Mouse (Mus musculus): ENCODE results near the gene Hyal6. TPM values are rescaled to one million over a fixed set of nuclear protein-coding genes. Genes with fewer than 3 reads are reported as not detected.

Hyal6 gene
- not detected in 2 replicates for total RNA-seq (2014; rRNA removed)
- polyA plus RNA-seq (2012; rRNA removed) = not detected in 2 replicates

- TF ChIP-seq POLR2A (IDR thresholded peaks at IDR 0.05; ENCODE audit: extremely low read depth, insufficient read depth, low read length) (no peak), CTCF (IDR thresholded peaks at IDR 0.05; ENCODE audit: low read depth, low read length) (no peak)
Observed at GRCm38 (mm10) chr6:24732945-24733344, at the start of gene Hyal6. Gene Hyal6, plus strand, starts transcription at chr6:24733245.

DNA sequence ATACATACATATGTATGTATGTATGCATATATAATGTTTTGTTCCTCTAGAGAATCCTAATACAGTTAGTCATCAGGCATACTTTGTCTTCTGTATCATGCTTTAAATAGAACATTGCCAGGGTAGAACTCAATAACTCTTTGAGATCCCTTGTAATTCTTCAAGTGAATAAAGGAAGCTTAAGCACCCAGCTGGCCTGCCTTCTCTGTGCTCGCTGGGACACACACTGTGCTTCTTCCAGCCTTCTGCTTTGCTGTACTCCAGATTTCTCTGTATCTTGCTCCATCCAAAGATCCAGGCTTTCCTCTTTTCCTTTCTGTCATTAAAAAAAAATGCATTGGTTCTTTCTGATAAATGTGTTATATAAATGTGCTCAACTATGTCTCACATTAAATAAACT is 45.2 kb upstream of the Hyal6 start:
- 69% methylated on average over 1 of the region's 1 CpGs for WGBS

More at GRCm38 (mm10) chr6:24732945-24733344, at the start of gene Hyal6:
- WGBS = 80% methylated on average over 3 of the region's 3 CpGs
- no peak for DNase-seq (ENCODE audit: extremely low read depth, low read depth, low spot score)
- Histone ChIP-seq H3K4me3 (ENCODE audit: insufficient read depth, low read depth, low read length) (no peak within 1 kb of the TSS), H3K27me3 (ENCODE audit: control insufficient read depth, insufficient read depth, low read length) (no peaks in the 10 kb centered on the region), H3K36me3 (ENCODE audit: control insufficient read depth, insufficient read depth, low read length) (no peaks in the 10 kb centered on the region), H3K4me1 (ENCODE audit: control insufficient read depth, insufficient read depth, low read length) (no peaks in the 10 kb centered on the region), H3K79me2 (ENCODE audit: control insufficient read depth, insufficient read depth, low read length) (no peaks in the 10 kb centered on the region), H3K9ac (ENCODE audit: low read depth, low read length) (no peak within 1 kb of the TSS), H3K27ac (replicated peaks; ENCODE audit: insufficient read depth, low read depth, low read length) (no peak within 1 kb of the TSS)

DNA sequence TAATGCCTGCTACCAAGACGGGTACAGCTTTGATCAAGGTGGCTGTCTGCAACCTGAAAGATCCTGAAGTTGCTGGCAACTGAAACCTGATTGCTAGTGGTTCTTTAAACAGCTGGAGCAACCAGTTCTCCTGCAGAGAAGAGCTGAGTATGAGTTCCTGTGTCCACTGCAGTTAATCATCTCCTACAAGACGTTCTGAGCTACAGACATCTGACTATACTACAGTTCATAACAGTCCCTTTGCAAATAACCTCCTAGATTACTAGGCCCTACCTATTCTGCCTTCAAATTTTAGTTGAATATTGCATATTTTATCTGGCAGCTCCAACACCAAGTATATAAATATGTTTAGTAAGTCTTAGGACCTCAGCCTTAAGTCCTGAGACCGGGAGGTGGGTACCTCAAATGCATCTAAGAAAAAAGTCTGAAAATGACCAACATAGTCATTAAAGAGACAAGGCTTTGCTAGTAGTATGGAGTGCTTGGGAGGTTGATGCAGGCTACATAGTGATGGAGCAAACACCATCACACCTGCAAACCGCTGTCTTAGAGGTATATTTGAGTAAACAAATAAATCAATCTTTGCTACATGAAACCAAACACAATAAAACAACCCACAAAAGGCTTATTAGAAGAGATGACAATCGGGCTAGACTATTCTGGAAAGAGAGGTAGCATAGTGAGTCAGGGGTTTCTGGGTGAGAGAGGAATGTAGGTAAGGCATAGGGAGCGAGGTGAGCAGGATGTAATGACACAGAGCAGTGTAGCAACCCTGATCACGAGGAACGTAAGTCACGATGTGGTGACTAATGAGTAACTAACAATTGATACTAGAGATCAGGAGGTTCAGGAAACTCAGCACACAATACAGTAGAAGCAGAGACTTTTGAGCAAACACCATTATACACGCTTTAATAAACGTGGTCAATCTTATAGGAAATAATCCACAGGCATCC is 38.3 kb upstream of the Hyal6 start:
- Histone ChIP-seq H3K27me3 (ENCODE audit: control insufficient read depth, insufficient read depth, low read length) (no peaks in the 10 kb centered on the region), H3K4me1 (ENCODE audit: control insufficient read depth, insufficient read depth, low read length) (no peaks in the 10 kb centered on the region), H3K4me3 (ENCODE audit: insufficient read depth, low read depth, low read length) (no peak overlapping the region), H3K9ac (ENCODE audit: low read depth, low read length) (no peak overlapping the region), H3K36me3 (ENCODE audit: control insufficient read depth, insufficient read depth, low read length) (no peaks in the 10 kb centered on the region), H3K79me2 (ENCODE audit: control insufficient read depth, insufficient read depth, low read length) (no peaks in the 10 kb centered on the region), H3K27ac (replicated peaks; ENCODE audit: insufficient read depth, low read depth, low read length) (no peak overlapping the region)
- DNase-seq (ENCODE audit: extremely low read depth, low read depth, low spot score) = no peak
- no peak for TF ChIP-seq POLR2A (IDR thresholded peaks at IDR 0.05; ENCODE audit: extremely low read depth, insufficient read depth, low read length)
- TF ChIP-seq CTCF (IDR thresholded peaks at IDR 0.05; ENCODE audit: low read depth, low read length) = no peak
- WGBS = 72% methylated on average over 11 of the region's 11 CpGs

More for the DNA sequence above, 45.2 kb upstream of the Hyal6 start:
- no peak for DNase-seq (ENCODE audit: extremely low read depth, low read depth, low spot score)
- Histone ChIP-seq H3K27me3 (ENCODE audit: control insufficient read depth, insufficient read depth, low read length) (no peaks in the 10 kb centered on the region), H3K27ac (replicated peaks; ENCODE audit: insufficient read depth, low read depth, low read length) (no peak overlapping the region), H3K9ac (ENCODE audit: low read depth, low read length) (no peak overlapping the region), H3K79me2 (ENCODE audit: control insufficient read depth, insufficient read depth, low read length) (no peaks in the 10 kb centered on the region), H3K4me3 (ENCODE audit: insufficient read depth, low read depth, low read length) (no peak overlapping the region), H3K4me1 (ENCODE audit: control insufficient read depth, insufficient read depth, low read length) (no peaks in the 10 kb centered on the region), H3K36me3 (ENCODE audit: control insufficient read depth, insufficient read depth, low read length) (no peaks in the 10 kb centered on the region)
- TF ChIP-seq CTCF (IDR thresholded peaks at IDR 0.05; ENCODE audit: low read depth, low read length) (no peak), POLR2A (IDR thresholded peaks at IDR 0.05; ENCODE audit: extremely low read depth, insufficient read depth, low read length) (no peak)

DNA sequence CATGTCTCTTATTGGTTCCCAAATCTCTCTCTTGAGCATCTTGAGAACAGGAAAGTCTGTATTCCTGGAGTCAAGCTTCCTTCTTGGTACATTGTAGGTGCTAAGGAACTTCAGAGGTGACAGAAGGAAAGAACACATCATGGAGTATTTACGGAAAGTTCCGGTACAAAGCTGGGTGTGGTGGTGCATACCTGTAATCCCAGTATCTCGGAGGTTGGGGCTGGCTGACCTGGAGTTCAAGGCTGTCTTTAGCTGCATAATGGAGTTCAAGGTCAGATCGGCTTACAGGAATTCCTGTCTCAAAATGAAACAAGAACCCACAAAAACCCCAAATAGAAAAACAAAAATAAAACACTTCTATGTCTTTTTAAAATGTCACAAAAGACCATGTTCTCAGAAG is 36.9 kb upstream of the Hyal6 start:
- no peaks in the 10 kb centered on the region for H3K27me3 ChIP-seq (ENCODE audit: control insufficient read depth, insufficient read depth, low read length)
- TF ChIP-seq POLR2A (IDR thresholded peaks at IDR 0.05; ENCODE audit: extremely low read depth, insufficient read depth, low read length) = no peak
- no peak for TF ChIP-seq CTCF (IDR thresholded peaks at IDR 0.05; ENCODE audit: low read depth, low read length)
- no peaks in the 10 kb centered on the region for H3K36me3 ChIP-seq (ENCODE audit: control insufficient read depth, insufficient read depth, low read length)
- H3K9ac ChIP-seq (ENCODE audit: low read depth, low read length) = no peak overlapping the region
- H3K27ac ChIP-seq (replicated peaks; ENCODE audit: insufficient read depth, low read depth, low read length) = no peak overlapping the region
- H3K79me2 ChIP-seq (ENCODE audit: control insufficient read depth, insufficient read depth, low read length) = no peaks in the 10 kb centered on the region
- no peaks in the 10 kb centered on the region for H3K4me1 ChIP-seq (ENCODE audit: control insufficient read depth, insufficient read depth, low read length)
- 69% methylated on average over 4 of the region's 4 CpGs for WGBS
- no peak overlapping the region for H3K4me3 ChIP-seq (ENCODE audit: insufficient read depth, low read depth, low read length)
- no peak for DNase-seq (ENCODE audit: extremely low read depth, low read depth, low spot score)

DNA sequence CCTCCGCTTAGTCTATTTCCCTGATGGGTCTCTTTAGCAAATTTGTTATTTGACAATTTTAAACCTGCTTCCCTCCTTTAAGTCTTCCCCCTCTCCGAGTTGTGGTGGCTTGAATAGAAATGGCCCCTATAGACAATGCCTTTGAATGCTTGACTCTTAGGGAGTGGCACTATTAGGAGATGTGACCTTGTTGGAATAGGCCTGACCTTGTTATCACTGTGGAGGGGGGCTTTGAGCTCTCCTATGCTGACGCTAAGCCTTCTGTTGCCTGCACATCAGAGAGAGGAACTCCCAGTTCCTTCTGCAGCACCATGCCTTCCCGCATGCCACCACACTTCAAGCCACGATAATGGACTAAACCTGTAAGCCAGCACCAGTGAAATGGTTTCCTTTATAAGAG is 35.8 kb upstream of the Hyal6 start:
- 88% methylated on average over 5 of the region's 5 CpGs for WGBS
- Histone ChIP-seq H3K27ac (replicated peaks; ENCODE audit: insufficient read depth, low read depth, low read length) (no peak overlapping the region), H3K79me2 (ENCODE audit: control insufficient read depth, insufficient read depth, low read length) (no peaks in the 10 kb centered on the region), H3K27me3 (ENCODE audit: control insufficient read depth, insufficient read depth, low read length) (no peaks in the 10 kb centered on the region), H3K4me3 (ENCODE audit: insufficient read depth, low read depth, low read length) (no peak overlapping the region), H3K4me1 (ENCODE audit: control insufficient read depth, insufficient read depth, low read length) (no peaks in the 10 kb centered on the region), H3K9ac (ENCODE audit: low read depth, low read length) (no peak overlapping the region), H3K36me3 (ENCODE audit: control insufficient read depth, insufficient read depth, low read length) (no peaks in the 10 kb centered on the region)
- DNase-seq (ENCODE audit: extremely low read depth, low read depth, low spot score) = no peak
- no peak for TF ChIP-seq CTCF (IDR thresholded peaks at IDR 0.05; ENCODE audit: low read depth, low read length)

GRCm38 (mm10) chr6:24707090-24707489 is 26.0 kb upstream of the Hyal6 start:
- no peak for TF ChIP-seq CTCF (IDR thresholded peaks at IDR 0.05; ENCODE audit: low read depth, low read length)
- TF ChIP-seq POLR2A (IDR thresholded peaks at IDR 0.05; ENCODE audit: extremely low read depth, insufficient read depth, low read length) = no peak
- no peak for DNase-seq (ENCODE audit: extremely low read depth, low read depth, low spot score)
- no peak overlapping the region for H3K27ac ChIP-seq (replicated peaks; ENCODE audit: insufficient read depth, low read depth, low read length)
- H3K27me3 ChIP-seq (ENCODE audit: control insufficient read depth, insufficient read depth, low read length) = no peaks in the 10 kb centered on the region
- no peaks in the 10 kb centered on the region for H3K79me2 ChIP-seq (ENCODE audit: control insufficient read depth, insufficient read depth, low read length)
- WGBS = 87% methylated on average over 5 of the region's 5 CpGs
- no peak overlapping the region for H3K4me3 ChIP-seq (ENCODE audit: insufficient read depth, low read depth, low read length)
- H3K4me1 ChIP-seq (ENCODE audit: control insufficient read depth, insufficient read depth, low read length) = no peaks in the 10 kb centered on the region
- no peak overlapping the region for H3K9ac ChIP-seq (ENCODE audit: low read depth, low read length)
- H3K36me3 ChIP-seq (ENCODE audit: control insufficient read depth, insufficient read depth, low read length) = no peaks in the 10 kb centered on the region
